Mouse (Mus musculus) heart, postnatal 14 days (tissue): ENCODE measurements around the gene Gm7792. TPM values are rescaled to one million over a fixed set of nuclear protein-coding genes. Genes with fewer than 3 reads are reported as not detected.
"Not testable (repeated sequence)": the region's sequence is repeated elsewhere in the genome, so short reads cannot be mapped to it uniquely, and the experiment has no call there.

Experiments
- DNase-seq, 2 experiments: peaks; one replicate each; pipeline ENCODE4 v3.0.0; 2021 to 2022
- intact Hi-C: fragments of 180-260 bp; cut with DNase I; formaldehyde crosslinking; loops from one replicate; pipeline ENCODE4 v1.15.1; 2025
- long read RNA-seq, 2 experiments: library from polyadenylated mRNA; stranded (forward); transcript quantifications; one replicate each; pipeline ENCODE4 v2.0.0; 2021
- total RNA-seq, 2 experiments: library from RNA; stranded (reverse); gene quantifications; 2 replicates each; pipeline ENCODE4 v1.2.3; 2021

Gm7792 gene
- not detected for total RNA-seq
- long read RNA-seq, experiment 1 = 0 reads
- long read RNA-seq, experiment 2 = 0 reads

- DNase-seq, intact Hi-C loops: not testable (repeated sequence)
Observed at GRCm38 (mm10) chr5:93843476-93843875, at the start of gene Gm7792. Gm7792 (plus strand) TSS chr5:93843776.

Other genes with a start within 250 kb of the Gm7792 start
- gene C87414, start 172.2 kb upstream of the Gm7792 start, total RNA-seq = not detected
- gene Gm16429, start 85.3 kb downstream of the Gm7792 start, total RNA-seq = not detected
- not detected for gene BC061212, start 226.8 kb downstream of the Gm7792 start, total RNA-seq
- not detected for gene Gm6351, start 232.6 kb downstream of the Gm7792 start, total RNA-seq